Mouse (Mus musculus) heart, embryonic 12.5 days (tissue): Measurements from ENCODE around the gene Megf9. TPM values are rescaled to one million over a fixed set of nuclear protein-coding genes. Genes with fewer than 3 reads are reported as not detected.

Experiments used
- ATAC-seq: fragments of 200-750 bp; cut with Nextera tagmentation; 2 replicates; pipeline ENCODE4 v1.8.0; 2017; ENCODE audit warnings: moderate TSS enrichment, moderate library complexity; ENCODE audit not compliant: insufficient number of reproducible peaks, low FRiP score
- H3K27ac ChIP-seq: fragments of 300-500 bp; sonication (generic); 2 replicates; pipeline ENCODE4 v1.5.1; 2016; ENCODE audit warnings: mild to moderate bottlenecking, moderate library complexity; ENCODE audit not compliant: poor library complexity, severe bottlenecking
- H3K27me3 ChIP-seq: fragments of 300-500 bp; sonication (generic); replicated peaks from 2 replicates; pipeline ENCODE4 v1.6.1; 2016; ENCODE audit warnings: mild to moderate bottlenecking, moderate library complexity
- H3K36me3 ChIP-seq: fragments of 300-500 bp; sonication (generic); 2 replicates; pipeline ENCODE4 v1.6.1; 2016; ENCODE audit warnings: mild to moderate bottlenecking, moderate library complexity
- H3K4me1 ChIP-seq: fragments of 300-500 bp; sonication (generic); replicated peaks from 2 replicates; pipeline ENCODE4 v1.6.1; 2016; ENCODE audit warnings: mild to moderate bottlenecking
- H3K4me2 ChIP-seq: fragments of 300-500 bp; sonication (generic); 2 replicates; pipeline ENCODE4 v1.6.1; 2016; ENCODE audit warnings: mild to moderate bottlenecking, moderate library complexity
- H3K4me3 ChIP-seq: fragments of 300-500 bp; sonication (generic); 2 replicates; pipeline ENCODE4 v1.5.1; 2016; ENCODE audit warnings: mild to moderate bottlenecking
- H3K9ac ChIP-seq: fragments of 300-500 bp; sonication (generic); 2 replicates; pipeline ENCODE4 v1.6.1; 2016; ENCODE audit warnings: mild to moderate bottlenecking, moderate library complexity
- H3K9me3 ChIP-seq: fragments of 300-500 bp; sonication (generic); replicated peaks from 2 replicates; pipeline ENCODE4 v1.6.1; 2016; ENCODE audit warnings: mild to moderate bottlenecking, moderate library complexity
- WGBS: fragments of 180-500 bp; shearing (Covaris S2); methylation state at CpG from one replicate; pipeline ENCODE4 v1.1.7; 2016; 5-methylcytosine and 5-hydroxymethylcytosine counted together
- polyA plus RNA-seq: library from polyadenylated mRNA; unstranded; fragments of >200 nt; fragmentation: Nextera tagmentation; extraction: Ambion mirVana; gene quantifications from 2 replicates; pipeline ENCODE4 v1.2.1, GENCODE M21; 2016

The Megf9 gene
- polyA plus RNA-seq, 1 experiment from 2014 or later, result 8.2 TPM

DNA sequence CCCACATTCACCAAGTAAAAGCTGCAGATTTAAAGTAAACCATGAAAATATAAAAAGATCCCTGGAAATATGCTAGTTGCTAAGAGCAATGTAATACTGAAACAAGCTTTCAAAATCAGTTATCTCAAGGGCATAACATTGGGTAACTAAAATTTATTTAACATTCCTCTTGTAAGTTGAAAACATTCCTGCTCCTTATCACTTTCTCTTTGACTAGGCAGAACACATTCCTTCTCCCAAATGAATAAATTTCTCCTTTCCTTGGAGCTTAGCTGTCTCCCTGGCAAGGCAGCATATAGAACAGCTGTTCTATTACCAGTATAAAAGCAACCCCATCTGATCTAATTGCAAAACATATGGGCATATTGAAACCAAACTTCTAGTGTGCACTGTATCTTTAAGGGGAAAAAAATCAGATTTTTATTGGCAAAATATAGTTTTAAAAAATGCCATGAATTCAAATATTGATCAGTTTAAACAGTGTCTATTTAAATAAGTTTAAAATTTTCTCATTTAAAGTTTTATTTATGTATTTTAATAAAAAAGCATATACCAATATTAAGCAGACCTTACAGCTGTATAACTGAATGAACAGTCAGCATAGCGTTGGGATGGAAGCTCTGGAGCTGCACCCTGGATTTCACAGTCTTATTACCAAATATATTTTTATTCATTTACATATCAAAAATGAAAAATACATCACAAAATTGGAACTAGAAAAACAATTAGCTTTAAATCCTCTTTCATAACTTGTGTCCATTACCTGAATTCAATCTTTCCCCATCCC, 13.1 kb downstream of the Megf9 start:
- Histone ChIP-seq H3K4me3 (no peak overlapping the region), H3K36me3 (no peaks in the 10 kb centered on the region), H3K27me3 (no peaks in the 10 kb centered on the region), H3K9ac (no peak overlapping the region), H3K4me2 (no peak overlapping the region), H3K4me1 (no peaks in the 10 kb centered on the region), H3K27ac (no peak overlapping the region), H3K9me3 (no peaks in the 10 kb centered on the region)
- 95% methylated on average over 1 of the region's 1 CpGs for WGBS
- ATAC-seq, result no peak

DNA sequence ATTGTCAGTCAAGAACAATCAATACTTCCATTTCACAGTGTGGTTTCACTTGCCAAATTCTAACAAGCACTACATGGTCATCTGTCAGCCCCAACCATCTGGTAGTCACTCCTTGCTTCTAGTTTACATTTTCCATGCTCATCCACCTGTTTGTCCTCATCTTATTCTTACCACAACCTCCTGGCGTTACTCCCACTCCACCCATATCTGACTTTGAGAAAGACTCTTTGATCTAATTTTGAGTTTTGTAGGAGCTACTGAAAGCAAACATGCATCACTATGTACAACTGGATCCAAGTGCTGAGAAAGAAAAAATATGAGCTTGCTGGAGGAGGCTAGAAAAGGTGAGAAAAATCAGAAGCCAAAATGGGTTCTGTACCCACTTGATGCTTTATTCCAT, 17.1 kb downstream of the Megf9 start:
- Histone ChIP-seq H3K27me3 (no peaks in the 10 kb centered on the region), H3K9me3 (no peaks in the 10 kb centered on the region)
- WGBS, result 52% methylated on average over 1 of the region's 1 CpGs

DNA sequence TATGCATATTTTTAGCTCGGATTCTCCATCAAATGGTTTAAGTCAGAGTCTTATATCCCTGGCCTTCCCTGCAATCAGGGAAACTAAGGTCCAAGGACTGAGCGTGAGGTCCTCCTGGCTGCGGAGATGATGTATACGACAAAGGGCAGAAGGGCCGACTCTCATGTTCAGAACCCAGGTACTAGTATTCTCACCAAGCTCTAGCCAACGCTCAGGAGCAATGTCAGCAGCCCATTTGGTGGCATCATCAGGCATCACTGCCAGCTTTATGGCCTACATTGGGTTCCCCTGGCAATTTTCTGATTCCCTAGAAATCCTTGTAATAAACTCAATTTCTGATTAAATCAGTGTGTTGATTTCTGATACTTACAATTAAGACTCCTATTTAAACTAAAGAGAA, 18.5 kb downstream of the Megf9 start:
- ATAC-seq, result no peak
- no peak overlapping the region for H3K27ac ChIP-seq
- H3K9me3 ChIP-seq, result no peaks in the 10 kb centered on the region
- no peaks in the 10 kb centered on the region for H3K36me3 ChIP-seq
- H3K4me1 ChIP-seq, result no peaks in the 10 kb centered on the region
- no peak overlapping the region for H3K9ac ChIP-seq
- H3K4me3 ChIP-seq, result no peak overlapping the region
- WGBS, result 80% methylated on average over 6 of the region's 6 CpGs
- H3K27me3 ChIP-seq, result no peaks in the 10 kb centered on the region
- no peak overlapping the region for H3K4me2 ChIP-seq

More for the DNA sequence above, 17.1 kb downstream of the Megf9 start:
- Histone ChIP-seq H3K27ac (no peak overlapping the region), H3K4me2 (no peak overlapping the region), H3K9ac (no peak overlapping the region), H3K36me3 (no peaks in the 10 kb centered on the region), H3K4me1 (no peaks in the 10 kb centered on the region), H3K4me3 (no peak overlapping the region)
- ATAC-seq, result no peak

DNA sequence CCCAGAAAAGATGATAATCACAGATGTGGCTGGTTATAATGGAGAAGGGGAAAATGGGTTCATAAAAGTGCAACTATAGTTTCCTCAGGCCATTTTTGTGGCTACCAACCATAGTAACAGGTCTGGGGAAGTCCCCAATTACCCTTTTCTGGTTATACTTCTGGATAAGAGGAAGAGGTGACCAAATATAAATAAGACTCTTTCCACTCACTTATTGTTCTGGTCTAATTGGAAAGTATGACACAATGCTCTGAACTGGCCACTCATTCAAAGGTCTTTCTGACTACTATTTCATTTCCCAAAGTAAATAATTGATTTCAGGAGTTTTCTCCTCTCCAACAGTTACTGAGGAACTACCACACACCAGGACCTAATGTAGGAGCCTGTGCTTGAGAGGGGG, 19.3 kb downstream of the Megf9 start:
- no peak for ATAC-seq
- no peak overlapping the region for H3K4me3 ChIP-seq
- no peak overlapping the region for H3K9ac ChIP-seq
- no peak overlapping the region for H3K4me2 ChIP-seq
- H3K9me3 ChIP-seq, result no peaks in the 10 kb centered on the region
- no peaks in the 10 kb centered on the region for H3K36me3 ChIP-seq
- H3K4me1 ChIP-seq, result no peaks in the 10 kb centered on the region
- H3K27me3 ChIP-seq, result no peaks in the 10 kb centered on the region
- H3K27ac ChIP-seq, result no peak overlapping the region

DNA sequence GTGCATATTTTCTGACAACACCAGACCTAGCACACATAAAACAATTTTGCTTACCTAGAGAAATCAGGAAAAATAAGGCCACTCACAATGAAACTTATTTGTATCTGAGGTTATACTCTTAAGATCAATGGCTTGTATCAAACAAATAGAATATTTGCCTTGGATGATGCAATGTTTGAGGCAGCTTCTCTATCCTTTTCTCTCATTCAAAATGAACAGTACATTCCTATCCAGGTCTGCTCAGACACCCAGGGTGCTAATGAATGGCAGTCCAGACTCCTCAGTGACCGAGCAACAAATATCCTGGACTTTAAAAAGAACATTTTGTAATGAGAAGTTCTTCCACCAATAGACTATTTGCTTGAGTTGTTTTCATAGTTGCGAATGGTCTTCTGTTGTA, 24.8 kb downstream of the Megf9 start:
- H3K36me3 ChIP-seq, result no peaks in the 10 kb centered on the region
- no peaks in the 10 kb centered on the region for H3K9me3 ChIP-seq
- no peak overlapping the region for H3K4me2 ChIP-seq
- H3K27ac ChIP-seq, result no peak overlapping the region
- WGBS, result 86% methylated on average over 2 of the region's 2 CpGs
- H3K27me3 ChIP-seq, result no peaks in the 10 kb centered on the region
- H3K4me3 ChIP-seq, result no peak overlapping the region
- H3K4me1 ChIP-seq, result no peaks in the 10 kb centered on the region
- ATAC-seq, result no peak
- H3K9ac ChIP-seq, result no peak overlapping the region

DNA sequence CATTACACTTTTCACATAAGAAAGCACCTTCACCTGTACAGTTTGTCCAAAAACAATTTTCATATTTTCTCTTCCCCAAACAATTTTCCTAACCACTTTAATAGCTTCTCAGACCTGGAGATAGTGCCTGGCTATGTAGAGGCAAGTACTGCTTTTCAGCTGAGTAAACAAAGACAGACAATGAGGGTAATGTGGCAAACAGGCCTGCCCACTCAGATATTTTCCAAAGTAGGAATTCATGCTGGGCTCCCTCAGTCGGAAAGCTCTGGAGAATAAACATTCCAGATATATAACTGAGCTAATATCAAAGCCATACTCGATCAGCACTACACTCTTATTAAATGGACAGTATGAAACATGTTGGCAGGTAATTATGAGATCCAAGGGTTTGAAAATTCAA, 25.2 kb downstream of the Megf9 start:
- no peak overlapping the region for H3K4me3 ChIP-seq
- no peak overlapping the region for H3K27ac ChIP-seq
- no peak overlapping the region for H3K4me2 ChIP-seq
- 41% methylated on average over 2 of the region's 2 CpGs for WGBS
- ATAC-seq, result no peak
- H3K27me3 ChIP-seq, result no peaks in the 10 kb centered on the region
- no peak overlapping the region for H3K9ac ChIP-seq
- no peaks in the 10 kb centered on the region for H3K36me3 ChIP-seq
- no peaks in the 10 kb centered on the region for H3K9me3 ChIP-seq
- H3K4me1 ChIP-seq, result no peaks in the 10 kb centered on the region

DNA sequence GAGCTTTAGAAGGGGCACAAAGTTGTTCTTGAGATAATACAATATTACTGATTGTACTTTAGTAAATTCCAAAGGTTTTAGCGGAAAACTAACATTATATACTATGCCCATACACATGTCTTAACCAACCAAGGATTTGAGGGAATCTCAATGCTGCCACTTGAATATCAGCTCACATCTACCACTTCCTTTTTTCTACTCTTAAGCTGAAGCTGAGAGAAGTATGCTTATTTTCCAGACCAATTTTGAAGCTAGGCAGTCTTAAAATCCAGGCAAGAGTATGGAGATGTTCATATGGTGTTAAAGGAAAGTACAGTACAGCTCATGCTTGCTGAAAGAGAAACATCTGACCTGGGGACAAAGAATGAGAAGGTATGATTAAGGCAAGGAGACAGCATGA, 26.6 kb downstream of the Megf9 start:
- no peaks in the 10 kb centered on the region for H3K27me3 ChIP-seq
- no peak overlapping the region for H3K4me2 ChIP-seq
- H3K27ac ChIP-seq, result no peak overlapping the region
- no peak for ATAC-seq
- no peaks in the 10 kb centered on the region for H3K4me1 ChIP-seq
- 89% methylated on average over 1 of the region's 1 CpGs for whole genome bisulfite sequencing
- H3K9ac ChIP-seq, result no peak overlapping the region
- no peak overlapping the region for H3K4me3 ChIP-seq
- H3K36me3 ChIP-seq, result no peaks in the 10 kb centered on the region
- H3K9me3 ChIP-seq, result no peaks in the 10 kb centered on the region

DNA sequence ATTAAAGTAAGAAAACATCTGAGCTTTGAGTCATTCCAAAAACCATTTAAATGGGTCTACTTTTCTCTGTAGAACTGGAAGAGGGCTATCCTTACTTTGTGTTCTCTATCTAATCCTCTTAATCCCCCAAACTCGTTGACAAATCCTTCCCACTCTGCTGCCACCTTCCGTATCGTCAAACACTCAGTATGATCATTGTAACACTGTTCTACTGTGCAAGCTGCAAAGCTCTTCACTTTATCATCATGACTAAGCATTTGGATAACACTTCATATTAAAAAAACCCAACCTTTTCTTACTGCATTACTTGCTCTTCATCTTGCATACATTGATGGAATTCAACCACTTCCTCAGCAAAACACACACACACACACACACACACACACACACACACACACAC, 28.8 kb downstream of the Megf9 start:
- ATAC-seq, result no peak
- H3K27ac ChIP-seq, result no peak overlapping the region
- H3K4me2 ChIP-seq, result no peak overlapping the region
- H3K9me3 ChIP-seq, result no peaks in the 10 kb centered on the region
- 54% methylated on average over 3 of the region's 3 CpGs for WGBS
- no peak overlapping the region for H3K4me3 ChIP-seq
- no peaks in the 10 kb centered on the region for H3K36me3 ChIP-seq
- H3K27me3 ChIP-seq, result no peaks in the 10 kb centered on the region
- H3K9ac ChIP-seq, result no peak overlapping the region
- no peaks in the 10 kb centered on the region for H3K4me1 ChIP-seq

DNA sequence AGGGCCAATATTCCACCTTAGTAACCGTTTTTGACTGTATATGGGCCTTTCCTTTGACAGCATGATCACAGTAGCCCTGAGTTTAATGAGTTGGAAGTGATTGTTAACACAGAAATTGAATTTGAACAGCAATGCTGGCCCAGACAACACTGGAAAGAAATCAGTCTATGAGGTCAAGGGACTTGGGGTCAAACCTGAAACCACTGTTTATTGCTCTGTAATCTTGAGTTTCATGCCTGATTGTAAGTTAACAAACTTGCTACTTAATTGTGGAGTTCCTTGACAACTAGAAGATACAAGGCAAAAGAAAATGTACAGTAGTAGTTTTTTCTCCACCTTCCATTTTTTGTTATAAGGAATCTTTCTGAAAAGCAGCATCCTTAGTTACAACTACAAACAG, 31.0 kb downstream of the Megf9 start:
- 57% methylated on average over 1 of the region's 1 CpGs for WGBS

DNA sequence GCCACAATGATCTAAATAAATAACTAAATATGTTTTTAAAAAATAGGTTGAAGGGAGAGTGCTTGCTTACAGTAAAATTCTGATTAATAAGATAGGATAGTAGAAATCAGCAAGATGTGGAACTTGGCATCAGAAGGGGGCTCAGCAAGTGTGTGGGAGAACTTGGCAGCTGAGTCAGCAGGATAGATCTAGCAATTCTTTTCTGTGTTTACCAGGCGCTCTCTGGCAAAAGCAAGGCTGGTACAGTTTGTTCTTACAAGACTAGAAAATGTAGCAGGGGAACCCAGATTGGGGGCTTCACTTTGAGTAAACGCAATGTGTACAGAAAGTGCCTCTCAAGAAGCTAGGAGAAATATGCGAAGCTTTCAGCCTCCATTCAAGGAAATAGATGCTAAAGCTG, 35.5 kb downstream of the Megf9 start:
- Histone ChIP-seq H3K27ac (no peak overlapping the region), H3K36me3 (no peaks in the 10 kb centered on the region), H3K4me1 (no peaks in the 10 kb centered on the region), H3K27me3 (no peaks in the 10 kb centered on the region), H3K4me2 (no peak overlapping the region), H3K4me3 (no peak overlapping the region), H3K9ac (no peak overlapping the region), H3K9me3 (no peaks in the 10 kb centered on the region)
- WGBS, result 86% methylated on average over 3 of the region's 3 CpGs
- ATAC-seq, result no peak

More for the DNA sequence above, 31.0 kb downstream of the Megf9 start:
- H3K27ac ChIP-seq, result no peak overlapping the region
- no peak overlapping the region for H3K9ac ChIP-seq
- H3K27me3 ChIP-seq, result no peaks in the 10 kb centered on the region
- no peak for ATAC-seq
- H3K4me1 ChIP-seq, result no peaks in the 10 kb centered on the region
- no peak overlapping the region for H3K4me3 ChIP-seq
- H3K9me3 ChIP-seq, result no peaks in the 10 kb centered on the region
- no peak overlapping the region for H3K4me2 ChIP-seq
- H3K36me3 ChIP-seq, result no peaks in the 10 kb centered on the region

DNA sequence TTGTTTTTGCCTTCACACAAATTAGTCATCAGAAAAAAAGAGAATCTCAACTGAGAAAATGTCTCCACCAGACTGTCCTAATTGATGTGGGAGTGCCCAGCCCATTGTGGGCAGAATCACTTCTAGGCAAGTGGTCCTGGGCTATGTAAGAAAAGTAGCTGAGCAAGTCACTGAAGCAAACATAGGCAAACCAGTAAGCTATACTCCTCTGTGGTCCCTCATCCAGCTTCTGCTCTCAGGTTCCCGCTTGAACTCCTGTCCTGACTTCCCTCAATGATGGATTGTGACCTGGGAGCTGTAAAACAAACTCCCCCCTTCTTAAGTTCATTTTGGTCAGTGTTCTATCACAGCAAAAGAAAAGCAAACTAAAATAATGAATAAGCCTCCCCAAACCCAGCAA, 37.8 kb downstream of the Megf9 start:
- no peak overlapping the region for H3K4me3 ChIP-seq
- no peaks in the 10 kb centered on the region for H3K36me3 ChIP-seq
- no peak for ATAC-seq
- H3K4me1 ChIP-seq, result no peaks in the 10 kb centered on the region
- 67% methylated on average over 1 of the region's 1 CpGs for WGBS
- H3K4me2 ChIP-seq, result no peak overlapping the region
- no peak overlapping the region for H3K9ac ChIP-seq
- H3K27ac ChIP-seq, result no peak overlapping the region
- no peaks in the 10 kb centered on the region for H3K27me3 ChIP-seq
- H3K9me3 ChIP-seq, result no peaks in the 10 kb centered on the region

DNA sequence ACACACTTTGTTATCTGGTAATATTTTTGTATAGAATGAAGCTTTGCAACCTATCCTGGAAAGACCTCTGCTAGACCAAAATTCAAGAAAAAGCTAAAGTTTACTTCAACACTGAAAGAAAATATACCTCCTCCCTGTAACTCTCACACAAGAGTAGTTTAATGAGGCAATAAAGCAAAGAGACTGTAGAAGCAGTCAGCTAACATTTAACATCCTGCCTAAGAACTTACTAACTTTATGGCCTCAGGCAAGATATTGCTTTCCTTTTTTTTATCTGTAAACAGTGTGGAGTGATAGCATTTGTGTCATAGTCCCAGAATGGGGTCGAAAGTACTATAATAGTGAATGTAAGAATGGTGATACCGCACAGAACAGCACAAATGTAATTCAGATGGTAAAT, 45.0 kb downstream of the Megf9 start:
- WGBS, result 64% methylated on average over 2 of the region's 2 CpGs
- Histone ChIP-seq H3K4me1 (no peaks in the 10 kb centered on the region), H3K36me3 (no peaks in the 10 kb centered on the region), H3K9me3 (no peaks in the 10 kb centered on the region), H3K4me2 (no peak overlapping the region), H3K27me3 (no peaks in the 10 kb centered on the region), H3K4me3 (no peak overlapping the region), H3K27ac (no peak overlapping the region), H3K9ac (no peak overlapping the region)
- no peak for ATAC-seq
